Mouse (Mus musculus) limb, embryonic 12.5 days (tissue): Measurements from ENCODE around the gene Rbp4. TPM values are rescaled to one million over a fixed set of nuclear protein-coding genes. Genes with fewer than 3 reads are reported as not detected.

Experiments
- ATAC-seq: fragments of 200-750 bp; cut with Nextera tagmentation; 2 replicates; pipeline ENCODE4 v1.8.0; 2017; ENCODE audit warnings: low read depth, moderate TSS enrichment; ENCODE audit not compliant: insufficient number of reproducible peaks, insufficient read depth, low FRiP score, low TSS enrichment
- H3K27ac ChIP-seq: fragments of 300-500 bp; sonication (generic); 2 replicates; pipeline ENCODE4 v1.5.1; 2016; ENCODE audit warnings: mild to moderate bottlenecking, moderate library complexity
- H3K27me3 ChIP-seq: fragments of 300-500 bp; sonication (generic); 2 replicates; pipeline ENCODE4 v1.6.1; 2016; ENCODE audit warnings: mild to moderate bottlenecking, moderate library complexity
- H3K36me3 ChIP-seq: fragments of 300-500 bp; sonication (generic); 2 replicates; pipeline ENCODE4 v1.6.1; 2016; ENCODE audit warnings: mild to moderate bottlenecking, moderate library complexity
- H3K4me1 ChIP-seq: fragments of 300-500 bp; sonication (generic); replicated peaks from 2 replicates; pipeline ENCODE4 v1.6.1; 2016
- H3K4me2 ChIP-seq: fragments of 300-500 bp; sonication (generic); 2 replicates; pipeline ENCODE4 v1.6.1; 2016; ENCODE audit warnings: mild to moderate bottlenecking, moderate library complexity
- H3K4me3 ChIP-seq: fragments of 300-500 bp; sonication (generic); replicated peaks from 2 replicates; pipeline ENCODE4 v1.5.1; 2016; ENCODE audit warnings: mild to moderate bottlenecking
- H3K9ac ChIP-seq: fragments of 300-500 bp; sonication (generic); replicated peaks from 2 replicates; pipeline ENCODE4 v1.6.1; 2016; ENCODE audit warnings: mild to moderate bottlenecking, moderate library complexity
- H3K9me3 ChIP-seq: fragments of 300-500 bp; sonication (generic); 2 replicates; pipeline ENCODE4 v1.6.1; 2016; ENCODE audit warnings: mild to moderate bottlenecking, moderate library complexity
- WGBS: fragments of 180-500 bp; shearing (Covaris S2); methylation state at CpG from one replicate; pipeline ENCODE4 v1.1.7; 2016; 5-methylcytosine and 5-hydroxymethylcytosine counted together
- polyA plus RNA-seq: library from polyadenylated mRNA; unstranded; fragments of >200 nt; fragmentation: Nextera tagmentation; extraction: Ambion mirVana; gene quantifications from 2 replicates; pipeline ENCODE4 v1.2.1, GENCODE M21; 2016

Rbp4 gene
- 4.4 and 6.8 TPM in 2 replicates for polyA plus RNA-seq

DNA sequence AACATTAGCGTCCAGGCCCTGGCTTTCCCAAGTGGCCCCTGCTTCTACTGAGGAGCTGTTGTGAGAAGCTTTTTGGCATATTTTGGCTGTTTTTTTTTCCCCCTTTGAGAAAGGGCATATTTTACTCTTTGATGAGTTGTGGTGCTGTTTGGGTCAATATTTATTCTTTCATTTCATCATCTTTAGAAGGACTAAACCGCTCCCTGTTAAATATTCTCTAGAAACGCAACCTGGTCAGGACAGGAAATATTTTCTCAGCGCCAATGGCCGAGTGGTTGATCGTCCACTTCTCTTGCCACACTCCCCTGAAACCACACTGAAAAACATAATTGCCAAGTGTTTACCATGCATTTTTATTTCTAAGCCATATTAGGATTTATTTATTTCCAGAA lies at the start of gene Rbp4:
TSS of gene Rbp4 (minus strand) at position 63 of the 392 bp plus-strand sequence.
- WGBS = 68% methylated on average over 6 of the region's 6 CpGs
- no peak for ATAC-seq
- H3K27me3 ChIP-seq = peaks cover 31% of the 10 kb centered on the region
- peak within 1 kb of the TSS; percentile 75 for H3K9ac ChIP-seq
- peak within 1 kb of the TSS; percentile 96 for H3K4me2 ChIP-seq
- H3K4me1 ChIP-seq = no peaks in the 10 kb centered on the region
- H3K27ac ChIP-seq = no peak within 1 kb of the TSS
- peak within 1 kb of the TSS; percentile 64 for H3K4me3 ChIP-seq
- no peaks in the 10 kb centered on the region for H3K9me3 ChIP-seq
- H3K36me3 ChIP-seq = no peaks in the 10 kb centered on the region

GRCm38 (mm10) chr19:38164633-38165032 lies 39.6 kb upstream of the Rbp4 start:
- no peak overlapping the region for H3K4me3 ChIP-seq
- no peak overlapping the region for H3K9ac ChIP-seq
- peaks cover 2% of the 10 kb centered on the region; the same call in 1 of the 2 replicates for H3K4me1 ChIP-seq
- WGBS = 52% methylated on average over 2 of the region's 2 CpGs
- ATAC-seq = no peak
- no peaks in the 10 kb centered on the region for H3K27me3 ChIP-seq
- H3K27ac ChIP-seq = no peak overlapping the region
- no peak overlapping the region for H3K4me2 ChIP-seq
- no peaks in the 10 kb centered on the region for H3K9me3 ChIP-seq
- no peaks in the 10 kb centered on the region for H3K36me3 ChIP-seq

DNA sequence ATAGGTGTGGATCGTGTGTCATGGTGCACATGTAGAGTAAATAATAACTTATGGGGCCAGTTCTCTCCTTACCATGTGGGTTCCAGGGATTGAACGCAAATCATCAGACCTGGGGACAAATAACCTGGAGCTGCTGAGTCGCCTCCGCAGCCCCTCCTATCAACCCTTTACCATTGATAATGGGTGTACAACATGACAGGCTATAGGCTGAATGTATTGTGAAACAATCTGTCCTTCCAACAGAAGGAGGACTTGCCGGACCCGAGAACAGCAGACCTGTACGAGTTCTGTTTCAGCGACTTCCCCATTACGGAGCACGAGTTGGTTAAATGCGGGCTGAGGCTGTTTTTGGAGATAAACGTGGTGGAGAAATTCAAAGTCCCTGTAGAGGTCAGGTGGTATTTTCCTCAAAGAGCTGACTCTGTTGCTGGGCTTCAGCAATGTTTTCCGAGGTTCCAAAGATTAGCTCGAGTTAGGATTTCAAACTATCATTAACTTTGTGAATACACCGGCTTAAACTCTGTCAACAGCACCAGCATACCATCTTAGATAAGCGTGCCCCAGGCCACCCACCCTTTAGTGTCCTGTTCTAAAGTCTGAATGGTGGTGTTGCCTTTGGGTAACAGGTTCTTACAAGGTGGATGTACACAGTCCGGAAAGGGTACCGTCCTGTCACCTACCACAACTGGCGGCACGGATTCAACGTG lies 36.7 kb upstream of the Rbp4 start:
- Histone ChIP-seq H3K4me2 (no peak overlapping the region), H3K9me3 (no peaks in the 10 kb centered on the region), H3K27ac (no peak overlapping the region), H3K36me3 (no peaks in the 10 kb centered on the region), H3K27me3 (no peaks in the 10 kb centered on the region), H3K9ac (no peak overlapping the region), H3K4me3 (no peak overlapping the region), H3K4me1 (no peaks in the 10 kb centered on the region)
- no peak for ATAC-seq
- WGBS = 92% methylated on average over 21 of the region's 21 CpGs

DNA sequence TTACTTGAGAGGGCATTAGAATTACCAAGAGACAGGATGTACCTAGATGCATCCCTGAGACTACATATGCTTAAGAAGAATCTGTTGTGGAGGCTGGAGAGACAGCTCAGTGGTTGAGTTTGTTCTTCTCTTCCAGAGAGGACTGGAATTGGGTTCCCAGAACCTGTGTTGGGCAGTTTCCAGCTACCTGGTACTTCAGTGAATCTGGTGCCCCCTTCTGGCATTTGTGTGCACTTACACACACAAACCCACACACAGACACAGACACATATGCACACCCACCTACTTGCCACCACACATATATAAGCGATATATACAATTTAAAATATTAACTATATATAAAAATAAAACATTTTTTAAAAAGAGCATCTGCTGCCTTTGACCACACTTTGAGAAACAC lies 31.2 kb upstream of the Rbp4 start:
- H3K4me1 ChIP-seq = 0 out of 2 replicates have a peak, but pooled peaks cover 3% of the 10 kb centered on the region
- H3K9me3 ChIP-seq = no peaks in the 10 kb centered on the region
- H3K27me3 ChIP-seq = no peaks in the 10 kb centered on the region
- no peak overlapping the region for H3K4me2 ChIP-seq
- no peak overlapping the region for H3K27ac ChIP-seq
- no peak overlapping the region for H3K9ac ChIP-seq
- ATAC-seq = no peak
- 97% methylated on average over 1 of the region's 1 CpGs for WGBS
- no peak overlapping the region for H3K4me3 ChIP-seq
- H3K36me3 ChIP-seq = no peaks in the 10 kb centered on the region

DNA sequence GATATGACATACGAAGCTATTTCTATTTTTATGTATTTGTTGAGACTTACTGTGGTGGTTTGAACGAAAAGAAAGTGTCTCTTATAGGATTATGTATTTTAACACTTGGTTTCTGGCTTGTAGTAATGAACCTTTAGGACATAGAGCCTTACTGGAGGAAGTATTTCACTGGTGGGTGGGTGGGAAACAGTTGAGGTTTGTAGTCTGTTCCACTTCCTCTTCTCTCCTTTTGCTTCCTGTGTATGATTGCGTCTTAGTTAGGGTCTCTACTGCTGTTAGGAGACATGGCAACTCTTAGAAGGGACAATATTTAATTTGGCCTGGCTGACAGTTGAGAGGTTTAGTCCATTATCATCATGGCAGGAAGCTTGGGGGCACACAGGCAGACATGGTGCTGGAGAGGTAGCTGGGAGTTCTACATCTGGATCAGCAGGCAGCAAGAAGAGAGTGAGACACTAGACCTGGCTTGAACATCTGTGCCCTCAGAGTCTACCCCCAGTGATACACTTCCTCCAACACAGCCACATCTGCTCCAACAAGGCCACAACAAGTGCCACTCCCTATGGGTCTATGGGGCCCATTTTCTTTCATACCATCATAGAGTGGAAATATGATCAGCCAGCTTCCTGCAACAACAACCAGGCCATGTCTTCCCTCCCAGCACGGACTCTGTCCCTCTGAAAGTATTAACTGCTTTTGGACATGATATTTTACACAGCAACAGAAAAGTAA lies 18.6 kb upstream of the Rbp4 start:
- 83% methylated on average over 4 of the region's 4 CpGs for WGBS
- Histone ChIP-seq H3K36me3 (no peaks in the 10 kb centered on the region), H3K4me3 (no peak overlapping the region), H3K4me1 (no peaks in the 10 kb centered on the region), H3K9me3 (no peaks in the 10 kb centered on the region), H3K27me3 (no peaks in the 10 kb centered on the region), H3K27ac (no peak overlapping the region), H3K9ac (no peak overlapping the region), H3K4me2 (no peak overlapping the region)
- no peak for ATAC-seq

- Histone ChIP-seq H3K4me1 (0 out of 2 replicates have a peak, but pooled peaks cover 5% of the 10 kb centered on the region), H3K36me3 (no peaks in the 10 kb centered on the region), H3K27me3 (no peaks in the 10 kb centered on the region), H3K4me3 (no peak overlapping the region), H3K27ac (no peak overlapping the region), H3K4me2 (no peak overlapping the region), H3K9ac (no peak overlapping the region), H3K9me3 (no peaks in the 10 kb centered on the region)
- WGBS = 85% methylated on average over 6 of the region's 6 CpGs
- ATAC-seq = no peak
These were observed 9.7 kb upstream of the Rbp4 start for GRCm38 (mm10) chr19:38134806-38135205.

DNA sequence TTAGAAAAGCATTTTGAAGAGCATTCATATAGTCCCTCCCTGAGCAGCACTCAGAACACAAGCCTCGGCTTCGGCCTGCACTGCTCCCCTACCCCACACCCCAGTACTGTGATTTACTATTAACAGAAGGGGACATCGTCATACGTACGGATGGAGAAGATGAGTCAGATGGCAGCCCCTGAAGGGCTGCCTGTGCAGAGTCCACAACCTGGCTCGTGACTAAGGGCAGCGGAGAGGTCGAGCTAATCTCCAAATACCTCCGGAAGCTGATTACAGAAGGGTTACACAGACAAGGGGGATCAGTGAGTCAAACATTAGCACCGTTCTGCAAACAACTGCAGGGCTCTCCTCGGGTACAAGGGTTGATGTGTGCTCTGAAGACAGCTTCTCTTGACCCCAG lies 8.9 kb upstream of the Rbp4 start:
- no peak for ATAC-seq
- H3K4me1 ChIP-seq = 0 out of 2 replicates have a peak, but pooled peaks cover 5% of the 10 kb centered on the region
- H3K9me3 ChIP-seq = no peaks in the 10 kb centered on the region
- no peak overlapping the region for H3K27ac ChIP-seq
- H3K27me3 ChIP-seq = no peaks in the 10 kb centered on the region
- H3K4me2 ChIP-seq = no peak overlapping the region
- H3K36me3 ChIP-seq = no peaks in the 10 kb centered on the region
- H3K4me3 ChIP-seq = no peak overlapping the region
- H3K9ac ChIP-seq = no peak overlapping the region
- WGBS = 71% methylated on average over 11 of the region's 11 CpGs

- Histone ChIP-seq H3K27ac (no peak within 1 kb of the TSS), H3K36me3 (no peaks in the 10 kb centered on the region), H3K4me1 (0 out of 2 replicates have a peak, but pooled peaks cover 5% of the 10 kb centered on the region), H3K4me3 (no peak within 1 kb of the TSS), H3K9ac (no peak within 1 kb of the TSS), H3K27me3 (no peaks in the 10 kb centered on the region), H3K9me3 (no peaks in the 10 kb centered on the region), H3K4me2 (no peak within 1 kb of the TSS)
- ATAC-seq = no peak
- 58% methylated on average over 6 of the region's 6 CpGs for WGBS
These were observed 7.4 kb upstream of the Rbp4 start, which contains the start of gene Pde6c for GRCm38 (mm10) chr19:38132481-38132880. Pde6c (plus strand) TSS chr19:38132781.

DNA sequence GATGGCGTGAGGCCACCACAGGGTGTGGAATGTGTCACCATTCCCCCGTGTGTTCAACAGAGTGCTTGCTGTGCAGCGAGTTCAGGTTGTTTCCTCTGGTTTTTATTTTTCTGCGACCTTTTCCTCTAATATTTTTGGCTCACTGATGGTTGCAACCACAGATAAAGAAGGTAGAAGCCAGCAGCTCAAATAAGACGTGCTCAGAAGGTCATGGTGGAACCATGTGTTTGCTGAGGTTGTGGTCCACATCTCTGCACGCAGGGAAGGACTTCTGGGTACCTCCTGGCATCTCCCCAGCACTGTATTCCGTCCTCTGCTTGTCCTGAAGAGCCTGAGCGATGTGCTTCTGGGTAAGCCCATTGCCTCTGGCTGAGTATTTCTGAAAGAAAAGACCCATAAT lies 1.6 kb upstream of the Rbp4 start:
- WGBS = 72% methylated on average over 8 of the region's 8 CpGs
- peaks cover 31% of the 10 kb centered on the region for H3K27me3 ChIP-seq

GRCm38 (mm10) chr19:38124401-38125218 lies 471 bp downstream of the Rbp4 start:
- Histone ChIP-seq H3K4me3 (peak overlapping the region; percentile 64), H3K36me3 (no peaks in the 10 kb centered on the region), H3K4me1 (no peaks in the 10 kb centered on the region), H3K27ac (no peak overlapping the region), H3K27me3 (peaks cover 31% of the 10 kb centered on the region), H3K9ac (peak overlapping the region; percentile 75), H3K4me2 (peak overlapping the region; percentile 96), H3K9me3 (0 out of 2 replicates have a peak, but pooled peaks cover 4% of the 10 kb centered on the region)
- peak; percentile 56; the same call in 1 of the 2 replicates for ATAC-seq
- 1% methylated on average over 54 of the region's 77 CpGs for WGBS

More for the DNA sequence above, 1.6 kb upstream of the Rbp4 start:
- ATAC-seq = no peak
- Histone ChIP-seq H3K9me3 (no peaks in the 10 kb centered on the region), H3K4me1 (no peaks in the 10 kb centered on the region), H3K36me3 (no peaks in the 10 kb centered on the region), H3K27ac (no peak overlapping the region), H3K9ac (no peak overlapping the region), H3K4me2 (no peak overlapping the region), H3K4me3 (no peak overlapping the region)

GRCm38 (mm10) chr19:38123921-38124320 lies 1.2 kb downstream of the Rbp4 start:
- H3K36me3 ChIP-seq = no peaks in the 10 kb centered on the region
- peak overlapping the region; percentile 75 for H3K9ac ChIP-seq
- peak overlapping the region; percentile 64 for H3K4me3 ChIP-seq
- ATAC-seq = no peak
- 0 out of 2 replicates have a peak, but pooled peaks cover 4% of the 10 kb centered on the region for H3K9me3 ChIP-seq
- no peaks in the 10 kb centered on the region for H3K4me1 ChIP-seq
- peaks cover 31% of the 10 kb centered on the region for H3K27me3 ChIP-seq
- 27% methylated on average over 9 of the region's 9 CpGs for WGBS
- peak overlapping the region; percentile 96 for H3K4me2 ChIP-seq
- no peak overlapping the region for H3K27ac ChIP-seq
